In the genomic region with DNA sequence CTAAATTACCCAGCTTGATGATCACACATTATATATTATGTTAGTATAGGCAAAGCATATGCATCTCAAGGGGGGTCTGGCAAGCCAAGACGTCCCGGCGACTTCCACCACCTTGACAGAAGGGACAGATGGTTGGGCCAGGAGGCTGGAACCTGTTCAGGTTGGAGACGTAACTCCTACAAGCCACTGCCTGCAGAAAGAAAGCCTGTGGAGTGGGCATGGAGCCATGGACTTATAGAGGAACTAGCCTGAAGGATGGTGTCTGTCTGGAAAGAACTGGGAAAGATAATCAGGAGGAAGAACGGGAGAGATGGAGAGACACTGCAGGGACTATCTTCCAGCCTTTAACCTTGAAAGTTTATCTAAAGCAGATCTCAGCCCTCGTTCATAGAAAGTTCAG, we compare ENCODE assay signal across 11 mouse cellular contexts.
DNase-seq lines count a peak whose midpoint lies in the region.
"Had no signal": no experiment of that assay in that cellular context is flagged by ENCODE, and none has a peak within 500 bp of the region (broad histone marks: within the 10 kb centered on the region; RNA-seq: fewer than 3 reads in every experiment).

No protein-coding gene starts in this region.

- DNase-seq in layer of hippocampus, adult 11-12 months (ENCODE audit: low spot score), result peak; percentile 6
- no peak for DNase-seq in layer of hippocampus, adult 18-20 months (ENCODE audit: low spot score in 2 of 2)
- DNase-seq in brain, adult 2 months (ENCODE audit: low read depth, low spot score), result peak; percentile 97
- peak; percentile 92 for DNase-seq in cerebellum, adult 11 months
- peak; percentile 95 to 99 for DNase-seq in cerebellum, postnatal 14 days
- no peak for DNase-seq in adrenal gland, adult 18-20 months (ENCODE audit: low spot score in 2 of 2)
- no peak for DNase-seq in natural killer cell, adult 2 months (ENCODE audit: low spot score in 2 of 2)
- DNase-seq: kidney, adult 9 months; kidney, postnatal 4 days; liver, postnatal 0 days; thymus, adult 18-20 months had no signal

Comparison
In these comparisons a context has a peak if more than half of its experiments do, and no peak if none do; other contexts are left out.
1. DNase-seq: peak in layer of hippocampus, adult 11-12 months (single experiment), brain, adult 2 months (single experiment), cerebellum, adult 11 months (single experiment) and cerebellum, postnatal 14 days (2 of 2); none in layer of hippocampus, adult 18-20 months (0 of 2), adrenal gland, adult 18-20 months (0 of 2) and natural killer cell, adult 2 months (0 of 2).